Mouse (Mus musculus): ENCODE data around the gene Nfil3. TPM values are rescaled to one million over a fixed set of nuclear protein-coding genes. Genes with fewer than 3 reads are reported as not detected.

Gene Nfil3
- total RNA-seq (2021) = 11.6 and 18.4 TPM in 2 replicates
- long read RNA-seq, transcript Nfil3-201 (2 exons, 2,026 nt) = major isoform, 30 of 46 reads
- long read RNA-seq, partial matches to known transcripts = 6 of 46 reads
- long read RNA-seq, other reads (novel, unspliced or antisense) = 10 of 46 reads

- DNase-seq = peak; percentile 85
These were observed at the start of gene Nfil3 for GRCm38 (mm10) chr13:52980951-52981421. Gene Nfil3, minus strand, starts transcription at chr13:52981073.

GRCm38 (mm10) chr13:53024285-53024684 lies 43.4 kb upstream of the Nfil3 start:
- DNase-seq = no peak

- no peak for DNase-seq
These were observed 39.4 kb upstream of the Nfil3 start for GRCm38 (mm10) chr13:53020282-53020681.

GRCm38 (mm10) chr13:53019532-53019931 lies 38.7 kb upstream of the Nfil3 start:
- no peak for DNase-seq

GRCm38 (mm10) chr13:53018976-53019375 lies 38.1 kb upstream of the Nfil3 start:
- DNase-seq = no peak

- no peak for DNase-seq
These were observed 37.1 kb upstream of the Nfil3 start for GRCm38 (mm10) chr13:53017983-53018382.

DNA sequence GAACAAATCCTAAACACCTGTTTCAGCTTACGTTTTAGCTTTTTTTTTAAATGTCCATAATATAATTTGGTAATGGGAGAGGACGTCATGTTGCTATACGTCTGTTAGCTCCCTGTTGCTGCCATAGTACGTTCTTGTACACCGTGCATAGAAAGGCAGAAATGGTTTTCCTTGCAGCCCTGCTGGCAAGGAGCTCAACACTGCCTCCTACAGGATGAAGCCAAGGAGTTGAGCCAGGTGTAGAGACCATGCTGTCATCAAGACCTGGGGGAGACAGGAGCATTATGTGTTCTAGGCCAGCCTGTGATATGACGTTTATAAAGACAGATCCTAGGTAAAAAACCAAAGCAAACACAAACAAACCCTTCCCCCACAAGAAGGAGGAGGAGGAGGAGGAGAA lies 36.2 kb upstream of the Nfil3 start:
- DNase-seq = no peak

GRCm38 (mm10) chr13:53011426-53011825 lies 30.6 kb upstream of the Nfil3 start:
- DNase-seq = no peak

DNA sequence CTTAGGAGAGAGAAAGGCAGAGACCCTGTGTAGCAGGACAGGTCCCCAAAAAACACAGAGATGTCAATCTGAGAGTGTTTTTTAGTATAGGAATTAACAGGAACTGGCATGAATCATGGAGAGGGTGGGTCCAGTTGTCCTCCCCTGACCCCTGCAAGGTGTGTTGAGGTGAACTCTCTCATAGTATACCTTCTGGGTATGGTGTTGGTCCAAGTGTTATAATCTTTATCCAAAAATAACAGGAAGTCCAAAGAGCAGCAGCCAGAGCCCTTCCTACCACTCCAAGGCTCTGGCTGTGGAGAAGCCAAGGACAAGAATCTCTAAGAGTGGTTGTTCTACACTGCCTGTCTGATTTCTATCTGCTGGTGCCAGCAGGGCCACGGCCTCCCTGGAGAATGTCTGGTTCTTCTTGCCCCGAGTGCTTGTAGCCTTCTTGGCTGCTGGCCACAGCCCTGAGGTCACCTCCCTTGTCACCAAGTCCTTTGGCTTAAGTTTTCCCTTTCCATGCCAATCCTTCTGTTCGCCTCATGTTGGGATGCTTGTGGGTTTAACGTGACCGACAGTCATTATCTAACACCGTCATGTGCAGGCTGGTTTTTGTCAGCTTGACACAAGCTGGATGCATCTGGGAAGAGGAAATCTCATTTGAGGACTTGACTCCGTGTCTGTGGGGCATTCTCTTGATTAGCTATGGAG lies 27.8 kb upstream of the Nfil3 start:
- DNase-seq = peak; percentile 69

- DNase-seq = no peak
These were observed 26.9 kb upstream of the Nfil3 start for GRCm38 (mm10) chr13:53007781-53008180.

- no peak for DNase-seq
These were observed 22.4 kb upstream of the Nfil3 start for GRCm38 (mm10) chr13:53003286-53003685.

GRCm38 (mm10) chr13:53001511-53001935 lies 20.6 kb upstream of the Nfil3 start:
- no peak for DNase-seq

GRCm38 (mm10) chr13:53000481-53000880 lies 19.6 kb upstream of the Nfil3 start:
- DNase-seq = no peak

DNA sequence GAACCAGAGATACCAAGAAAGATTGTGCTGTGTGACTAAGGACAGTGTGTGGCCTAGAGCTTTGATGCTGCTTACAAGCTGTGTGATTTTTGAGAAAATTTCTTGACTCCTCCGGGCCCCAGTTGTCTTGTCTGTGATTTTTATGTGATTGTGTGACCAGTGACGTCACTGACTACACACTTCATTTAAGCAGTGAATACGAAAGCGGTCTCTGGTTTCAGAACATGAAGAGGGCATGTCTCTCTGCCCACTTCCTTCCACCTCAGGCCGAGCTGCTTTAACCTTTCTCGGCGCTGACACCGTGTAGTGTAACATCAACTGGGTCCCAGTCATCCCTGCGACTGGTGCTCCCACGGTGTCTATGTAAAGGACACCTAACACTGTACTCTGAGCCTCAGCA lies 17.7 kb upstream of the Nfil3 start:
- DNase-seq = no peak

GRCm38 (mm10) chr13:52997806-52998205 lies 16.9 kb upstream of the Nfil3 start:
- no peak for DNase-seq

DNA sequence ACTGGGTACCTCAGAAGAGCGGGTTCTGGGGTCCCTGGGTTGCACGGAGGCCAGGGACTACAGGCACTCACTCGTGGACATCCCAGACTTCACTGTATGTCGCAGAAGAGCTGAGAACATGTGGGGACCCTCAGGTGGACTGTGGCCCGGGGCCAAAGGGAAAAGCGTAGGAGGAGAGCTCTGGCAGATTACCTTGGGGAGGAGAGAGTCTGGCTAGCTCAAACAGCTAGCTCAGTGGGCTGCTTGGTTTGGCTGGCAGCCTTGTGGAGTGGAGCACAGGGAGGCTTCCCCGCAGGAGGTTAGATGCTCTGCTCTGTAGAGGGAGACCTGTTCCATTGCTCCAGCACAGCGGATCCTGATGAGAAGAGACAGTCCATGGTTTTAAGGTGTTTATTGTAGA lies 15.3 kb upstream of the Nfil3 start:
- no peak for DNase-seq

DNA sequence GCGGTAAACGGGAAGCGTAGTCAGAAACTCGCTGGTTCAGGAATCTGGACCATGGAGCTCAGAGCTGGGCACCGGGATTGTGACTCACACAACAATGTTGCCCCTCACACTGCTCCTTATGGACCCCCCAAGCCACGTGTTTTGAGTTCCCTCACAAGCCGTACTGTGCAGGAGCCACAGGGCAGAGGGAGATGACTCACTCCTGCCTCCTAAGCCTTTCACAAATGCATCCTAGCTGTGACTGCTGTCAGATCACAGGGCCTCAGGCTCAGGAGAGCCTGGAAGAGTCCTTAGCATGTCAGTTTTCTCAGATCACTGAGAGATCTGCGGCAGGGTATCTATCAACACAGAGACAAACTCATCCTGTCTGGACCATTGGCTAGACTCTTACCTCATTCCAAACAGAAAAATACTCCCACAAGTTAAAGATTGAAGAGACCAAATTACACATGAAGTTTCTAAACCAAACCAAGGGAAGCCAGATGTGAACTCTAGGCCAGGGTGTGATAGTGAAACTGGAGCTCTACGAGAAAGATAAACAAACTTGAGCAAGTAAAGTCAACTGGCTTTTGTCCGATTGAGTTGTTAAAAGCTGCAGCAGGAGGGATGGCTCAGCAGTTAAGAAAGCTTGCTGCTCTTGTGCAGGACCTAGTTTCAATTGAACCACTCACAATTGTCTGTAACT lies 13.5 kb upstream of the Nfil3 start:
- DNase-seq = no peak

DNA sequence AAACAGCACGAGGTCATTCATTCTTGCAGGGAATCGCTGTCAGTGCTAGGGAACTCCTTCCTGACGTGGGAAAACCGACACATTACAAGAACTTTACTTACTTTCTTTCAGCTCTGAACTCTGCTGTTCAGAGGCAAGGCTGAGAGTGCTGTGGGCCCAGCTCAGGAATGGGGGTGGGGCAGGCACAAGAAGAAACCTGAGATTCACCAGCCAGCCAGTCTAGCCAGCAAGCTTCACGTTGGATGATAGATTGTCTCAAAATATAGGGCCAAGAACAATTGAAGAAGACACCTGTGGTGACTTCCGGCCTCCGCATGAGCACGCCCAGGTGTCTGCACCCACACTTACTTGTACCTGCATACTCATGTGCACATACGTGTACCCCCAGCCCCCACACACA lies 9.3 kb upstream of the Nfil3 start:
- DNase-seq = no peak

DNA sequence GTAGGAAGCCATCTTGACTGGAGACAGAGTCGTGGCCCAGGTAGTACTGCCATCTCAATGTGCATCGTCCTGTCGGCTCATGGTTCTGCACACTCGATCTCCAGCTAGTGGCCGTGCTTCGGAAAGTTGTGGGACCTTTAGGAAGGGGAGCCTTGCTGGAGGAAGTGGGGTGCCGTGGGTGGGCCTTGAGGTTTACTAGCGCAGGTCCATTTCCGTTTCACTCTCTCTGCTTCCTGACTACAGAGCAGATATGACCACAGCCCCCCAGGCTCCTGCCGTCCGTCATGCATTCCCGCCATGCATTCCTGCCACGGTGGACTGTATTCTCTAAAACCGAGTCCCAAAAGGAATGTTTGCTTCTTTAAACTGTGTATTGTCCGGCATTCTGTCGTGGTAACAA lies 8.1 kb upstream of the Nfil3 start:
- DNase-seq = no peak

DNA sequence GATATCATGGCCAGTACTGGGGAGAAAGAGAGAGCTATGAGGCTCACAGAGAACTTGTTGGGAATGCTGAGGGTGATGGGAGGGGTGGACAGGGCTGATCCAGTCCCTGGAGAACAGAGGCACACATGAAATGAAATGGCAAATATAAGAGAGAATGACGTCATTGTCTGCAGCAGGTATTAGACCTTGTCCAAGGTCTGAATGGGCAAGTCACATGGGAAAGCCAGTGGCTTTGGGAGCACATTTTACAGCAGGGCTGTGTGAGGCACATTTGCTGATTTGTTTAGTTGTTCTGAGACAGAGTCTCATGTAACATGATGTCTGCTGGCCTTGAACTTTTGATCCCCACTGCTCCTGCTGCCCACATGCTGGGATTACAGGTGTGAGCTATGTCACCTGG lies 7.0 kb upstream of the Nfil3 start:
- DNase-seq = no peak

DNA sequence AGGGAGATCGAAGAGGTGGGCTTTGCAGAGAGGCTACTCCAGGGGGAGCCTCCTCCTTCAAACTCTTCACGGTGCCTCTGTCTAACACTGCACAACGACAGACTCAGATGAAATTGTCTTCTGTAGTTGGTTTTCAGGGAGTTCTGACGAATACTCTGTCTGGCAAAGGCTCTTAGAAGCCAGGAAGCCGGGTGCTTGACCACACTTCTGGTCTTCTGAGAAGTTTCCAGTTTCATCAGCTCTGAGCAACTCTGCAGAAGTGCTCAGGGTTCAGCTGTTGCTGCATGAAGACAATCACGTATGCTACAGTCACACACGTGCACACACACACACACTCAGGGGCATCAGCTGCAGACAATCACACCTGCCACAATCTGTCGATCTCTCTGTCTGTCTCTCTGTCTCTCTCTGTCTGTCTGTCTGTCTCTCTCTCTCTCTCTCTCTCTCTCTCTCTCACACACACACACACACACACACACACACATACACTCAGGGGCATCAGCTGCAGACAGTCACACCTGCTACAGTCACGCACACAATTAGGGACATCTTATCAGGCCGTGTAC lies 5.4 kb upstream of the Nfil3 start:
- DNase-seq = no peak

DNA sequence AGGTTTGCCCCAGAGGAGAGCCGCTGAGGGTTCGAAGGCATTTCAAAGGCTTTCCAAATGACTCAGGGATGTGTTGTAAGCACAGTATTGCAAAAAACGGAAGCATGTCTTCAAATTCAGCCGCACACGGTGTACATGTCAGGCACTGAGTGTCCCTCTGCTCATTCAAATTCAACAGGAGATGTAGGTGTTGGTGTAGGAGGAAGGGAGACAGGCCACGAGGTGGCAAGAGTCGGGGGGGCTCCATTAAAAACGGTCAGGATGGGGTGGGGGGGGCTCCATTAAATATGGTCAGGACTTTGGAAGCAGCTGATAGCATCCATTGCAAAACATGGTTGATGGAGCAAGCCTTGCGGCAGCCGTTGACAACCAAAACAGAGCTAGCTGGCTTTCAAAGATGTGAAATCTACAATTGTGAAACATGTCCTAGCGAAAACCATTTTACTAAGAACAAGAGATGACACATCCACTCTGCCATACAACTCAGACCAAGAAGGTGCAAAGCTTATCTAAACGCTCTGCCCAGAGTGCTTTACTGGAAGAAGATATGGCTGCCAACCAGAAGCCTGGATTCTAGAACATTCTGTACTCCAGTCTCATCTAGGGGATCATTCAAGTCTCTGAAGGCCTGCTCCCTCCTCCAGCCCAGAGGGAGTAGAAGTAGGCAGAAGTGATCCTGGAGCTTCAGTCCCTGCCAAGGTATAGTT lies 4.8 kb upstream of the Nfil3 start:
- DNase-seq = no peak

GRCm38 (mm10) chr13:52982703-52983102 lies 1.8 kb upstream of the Nfil3 start:
- peak; percentile 85 for DNase-seq
